Mouse (Mus musculus): ENCODE measurements around the gene Ppp3ca.

DNA sequence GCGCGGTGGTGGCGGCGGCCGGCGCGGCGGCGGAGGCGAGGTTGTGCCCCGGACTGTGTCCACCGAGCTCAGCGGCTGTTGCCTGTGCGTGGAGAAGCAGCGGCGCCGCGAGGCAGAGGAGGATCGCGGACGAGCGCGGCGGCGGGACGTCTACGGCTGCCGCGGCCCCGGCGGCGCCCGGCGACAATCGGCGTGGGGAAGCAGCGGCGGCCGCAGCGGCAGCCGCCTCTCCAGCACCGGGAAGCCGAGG lies at the start of gene Ppp3ca:
- peak; percentile 37; the same call in 1 of the 2 replicates for TF ChIP-seq POLR2A (IDR thresholded peaks at IDR 0.05; ENCODE audit: low read depth, low read length)
- no peak for TF ChIP-seq CTCF (IDR thresholded peaks at IDR 0.05; ENCODE audit: extremely low read depth, insufficient read length, insufficient replicate concordance, low read depth, low read length)

Measured in small intestine, adult 2 months (tissue).